Mouse (Mus musculus) hindbrain, embryonic 10.5 days (tissue): Measurements from ENCODE around the gene Fam83d. TPM values are rescaled to one million over a fixed set of nuclear protein-coding genes. Genes with fewer than 3 reads are reported as not detected.
"Not testable (repeated sequence)": the region's sequence is repeated elsewhere in the genome, so short reads cannot be mapped to it uniquely, and the experiment has no call there.

ENCODE experiments used
- DNase-seq: peaks from one replicate; pipeline ENCODE4 v3.0.0-alpha.2; 2017; ENCODE audit warnings: low spot score
- H3K27ac ChIP-seq: fragments of 300-500 bp; sonication (generic); 2 replicates; pipeline ENCODE4 v1.5.1; 2016; ENCODE audit warnings: mild to moderate bottlenecking, moderate library complexity
- H3K27me3 ChIP-seq: fragments of 300-500 bp; sonication (generic); 2 replicates; pipeline ENCODE4 v1.6.1; 2016; ENCODE audit warnings: mild to moderate bottlenecking; ENCODE audit not compliant: poor library complexity, insufficient read depth, severe bottlenecking
- H3K36me3 ChIP-seq: fragments of 300-500 bp; sonication (generic); 2 replicates; pipeline ENCODE4 v1.6.1; 2016; ENCODE audit warnings: mild to moderate bottlenecking, moderate library complexity
- H3K4me1 ChIP-seq: fragments of 300-500 bp; sonication (generic); replicated peaks from 2 replicates; pipeline ENCODE4 v1.6.1; 2016; ENCODE audit warnings: mild to moderate bottlenecking
- H3K4me3 ChIP-seq: fragments of 300-500 bp; sonication (generic); 2 replicates; pipeline ENCODE4 v1.5.1; 2016; ENCODE audit warnings: mild to moderate bottlenecking, moderate library complexity
- H3K9me3 ChIP-seq: fragments of 300-500 bp; sonication (generic); 2 replicates; pipeline ENCODE4 v1.6.1; 2016; ENCODE audit warnings: mild to moderate bottlenecking, moderate library complexity
- WGBS: fragments of 180-500 bp; shearing (Covaris S2); methylation state at CpG from one replicate; pipeline ENCODE4 v1.1.7; 2016; 5-methylcytosine and 5-hydroxymethylcytosine counted together
- polyA plus RNA-seq: library from polyadenylated mRNA; unstranded; fragments of >200 nt; fragmentation: Nextera tagmentation; extraction: Ambion mirVana; gene quantifications from 2 replicates; pipeline ENCODE4 v1.2.1, GENCODE M21; 2016

Fam83d gene
- polyA plus RNA-seq, 1 experiment from 2014 or later, result 46.8 TPM

DNA sequence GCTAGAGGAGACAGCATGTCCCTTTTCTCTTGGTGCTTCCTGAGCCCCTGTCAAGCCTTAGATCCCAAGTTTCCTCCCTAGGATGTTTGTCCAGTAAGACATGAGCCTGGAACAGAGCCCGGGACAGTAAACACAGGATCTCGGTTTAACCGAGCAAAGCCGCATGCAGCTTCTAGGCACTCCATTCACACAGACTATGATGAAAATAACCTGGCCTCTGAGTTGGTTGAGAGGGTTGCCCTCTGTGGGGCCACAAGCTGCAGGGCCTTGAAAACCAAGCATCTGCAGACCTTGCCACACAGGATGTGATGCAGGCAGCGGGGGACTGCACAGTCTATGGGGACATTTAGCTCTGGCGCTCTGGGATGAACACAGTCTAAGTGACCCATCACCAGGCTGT is 34.0 kb upstream of the Fam83d start:
- no peak for DNase-seq
- Histone ChIP-seq H3K27me3 (no peaks in the 10 kb centered on the region), H3K27ac (no peak overlapping the region), H3K36me3 (no peaks in the 10 kb centered on the region), H3K9me3 (peaks cover 3% of the 10 kb centered on the region; the same call in 1 of the 2 replicates), H3K4me3 (no peak overlapping the region), H3K4me1 (peaks cover 14% of the 10 kb centered on the region)
- 92% methylated on average over 6 of the region's 6 CpGs for WGBS

GRCm38 (mm10) chr2:158734500-158735152 is 33.3 kb upstream of the Fam83d start:
- Histone ChIP-seq H3K9me3 (peaks cover 3% of the 10 kb centered on the region; the same call in 1 of the 2 replicates), H3K27me3 (no peaks in the 10 kb centered on the region; the same call in 1 of the 2 replicates), H3K27ac (no peak overlapping the region), H3K36me3 (no peaks in the 10 kb centered on the region), H3K4me1 (peaks cover 21% of the 10 kb centered on the region), H3K4me3 (no peak overlapping the region)
- WGBS, result 91% methylated on average over 7 of the region's 7 CpGs
- DNase-seq, result no peak

GRCm38 (mm10) chr2:158735340-158735739 is 32.6 kb upstream of the Fam83d start:
- Histone ChIP-seq H3K27me3 (no peaks in the 10 kb centered on the region; the same call in 1 of the 2 replicates), H3K27ac (no peak overlapping the region), H3K4me3 (no peak overlapping the region), H3K4me1 (peaks cover 21% of the 10 kb centered on the region), H3K36me3 (no peaks in the 10 kb centered on the region), H3K9me3 (peaks cover 3% of the 10 kb centered on the region; the same call in 1 of the 2 replicates)
- DNase-seq, result no peak
- WGBS, result 93% methylated on average over 8 of the region's 8 CpGs

GRCm38 (mm10) chr2:158736247-158736646 is 31.6 kb upstream of the Fam83d start:
- H3K27ac ChIP-seq, H3K36me3 ChIP-seq, H3K27me3 ChIP-seq, H3K9me3 ChIP-seq, H3K4me3 ChIP-seq, DNase-seq: not testable (repeated sequence)
- 79% methylated on average over 4 of the region's 4 CpGs for WGBS
- H3K4me1 ChIP-seq, result peaks cover 28% of the 10 kb centered on the region

DNA sequence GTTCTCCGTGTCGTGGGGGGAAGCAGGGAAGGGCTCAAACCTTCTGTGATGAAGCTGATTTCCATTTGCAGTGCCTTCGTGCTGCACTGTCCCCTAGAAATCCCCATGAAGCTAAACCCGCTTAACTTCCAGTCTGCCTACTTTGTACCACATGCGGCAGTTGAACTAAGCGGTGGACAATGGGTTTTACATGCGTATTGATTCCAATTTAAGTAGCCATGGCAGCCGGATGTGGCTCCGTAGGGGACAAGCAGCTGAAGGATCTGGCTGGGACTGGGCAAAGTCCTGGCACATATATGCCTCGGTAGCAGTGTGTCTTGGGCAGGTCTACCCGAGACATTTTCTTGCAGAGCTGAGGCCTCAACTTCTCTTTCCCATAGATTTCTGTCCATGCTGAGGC is 29.3 kb upstream of the Fam83d start:
- Histone ChIP-seq H3K27ac (peak overlapping the region; percentile 62), H3K36me3 (peaks cover 5% of the 10 kb centered on the region; the same call in 1 of the 2 replicates), H3K4me1 (peaks cover 29% of the 10 kb centered on the region), H3K9me3 (peaks cover 6% of the 10 kb centered on the region; the same call in 1 of the 2 replicates), H3K4me3 (no peak overlapping the region), H3K27me3 (no peaks in the 10 kb centered on the region; the same call in 1 of the 2 replicates)
- WGBS, result 69% methylated on average over 11 of the region's 11 CpGs
- peak; percentile 15 for DNase-seq

- WGBS, result 71% methylated on average over 3 of the region's 3 CpGs
- Histone ChIP-seq H3K4me3 (no peak overlapping the region), H3K36me3 (peaks cover 5% of the 10 kb centered on the region; the same call in 1 of the 2 replicates), H3K9me3 (peaks cover 6% of the 10 kb centered on the region; the same call in 1 of the 2 replicates), H3K27me3 (no peaks in the 10 kb centered on the region; the same call in 1 of the 2 replicates), H3K27ac (peak overlapping the region; percentile 62), H3K4me1 (peaks cover 29% of the 10 kb centered on the region)
- no peak for DNase-seq
These were observed 28.8 kb upstream of the Fam83d start for GRCm38 (mm10) chr2:158739113-158739512.

DNA sequence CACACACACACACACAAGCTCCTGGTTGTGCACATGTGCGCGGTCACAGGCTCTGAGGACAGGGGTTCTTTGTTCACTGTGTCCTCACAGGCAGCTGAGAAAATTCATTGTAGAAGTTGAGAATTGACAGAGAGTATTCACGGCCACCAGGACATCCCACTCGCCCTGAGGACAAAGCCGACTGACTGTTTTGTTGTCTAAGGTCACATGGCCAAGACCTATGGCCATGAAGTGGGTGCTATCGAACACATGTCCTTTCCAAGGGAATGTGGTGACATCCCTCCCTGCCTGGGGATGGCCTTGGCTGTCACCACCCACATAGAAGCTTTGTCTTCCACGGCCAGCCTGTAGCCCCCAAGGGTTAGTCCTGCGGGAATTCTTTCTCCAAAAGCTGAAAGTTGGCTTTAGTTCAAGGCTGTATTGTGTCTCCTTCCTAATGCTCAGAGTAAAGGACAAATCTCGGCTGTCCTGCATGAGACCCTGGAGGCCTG is 26.8 kb upstream of the Fam83d start:
- Histone ChIP-seq H3K9me3 (peaks cover 6% of the 10 kb centered on the region; the same call in 1 of the 2 replicates), H3K36me3 (peaks cover 5% of the 10 kb centered on the region; the same call in 1 of the 2 replicates), H3K27ac (peak overlapping the region; percentile 78), H3K4me3 (no peak overlapping the region), H3K27me3 (no peaks in the 10 kb centered on the region; the same call in 1 of the 2 replicates), H3K4me1 (peaks cover 32% of the 10 kb centered on the region)
- peak; percentile 62 for DNase-seq
- 44% methylated on average over 9 of the region's 9 CpGs for WGBS

- H3K27ac ChIP-seq, result no peak overlapping the region
- no peak for DNase-seq
- H3K9me3 ChIP-seq, result 0 out of 2 replicates have a peak, but pooled peaks cover 3% of the 10 kb centered on the region
- peaks cover 5% of the 10 kb centered on the region; the same call in 1 of the 2 replicates for H3K36me3 ChIP-seq
- peaks cover 32% of the 10 kb centered on the region for H3K4me1 ChIP-seq
- WGBS, result 77% methylated on average over 5 of the region's 5 CpGs
- H3K27me3 ChIP-seq, result no peaks in the 10 kb centered on the region; the same call in 1 of the 2 replicates
- H3K4me3 ChIP-seq, result no peak overlapping the region
These were observed 25.5 kb upstream of the Fam83d start for GRCm38 (mm10) chr2:158742431-158742830.

- no peak overlapping the region for H3K27ac ChIP-seq
- H3K4me3 ChIP-seq, result no peak overlapping the region
- no peak for DNase-seq
- H3K27me3 ChIP-seq, result no peaks in the 10 kb centered on the region; the same call in 1 of the 2 replicates
- WGBS, result 91% methylated on average over 11 of the region's 11 CpGs
- 0 out of 2 replicates have a peak, but pooled peaks cover 3% of the 10 kb centered on the region for H3K9me3 ChIP-seq
- H3K36me3 ChIP-seq, result peaks cover 5% of the 10 kb centered on the region; the same call in 1 of the 2 replicates
- peaks cover 27% of the 10 kb centered on the region for H3K4me1 ChIP-seq
These were observed 24.3 kb upstream of the Fam83d start for GRCm38 (mm10) chr2:158743518-158744141.

DNA sequence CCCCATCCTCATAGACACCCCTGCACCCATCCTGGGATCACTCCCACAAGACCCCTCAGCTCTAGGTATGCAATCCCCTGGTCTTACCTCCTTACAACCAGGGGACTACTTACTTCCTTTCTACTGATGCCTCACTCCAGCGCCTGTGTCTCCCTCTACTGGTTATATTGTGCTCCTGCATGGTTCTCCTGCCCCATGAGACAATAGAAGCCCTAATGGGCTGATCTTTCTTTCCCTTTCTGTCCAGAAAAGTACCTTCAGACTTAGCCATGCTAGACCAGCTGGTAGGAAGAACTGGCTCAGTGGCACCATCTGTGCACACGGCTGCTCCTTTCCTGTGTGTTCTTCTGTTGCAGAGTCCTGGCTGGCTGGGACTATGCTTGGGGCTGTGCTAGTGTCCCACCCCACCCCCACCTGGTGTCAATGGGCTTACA is 22.8 kb upstream of the Fam83d start:
- Histone ChIP-seq H3K27me3 (no peaks in the 10 kb centered on the region), H3K9me3 (0 out of 2 replicates have a peak, but pooled peaks cover 3% of the 10 kb centered on the region), H3K27ac (peak overlapping the region; percentile 46; the same call in 1 of the 2 replicates), H3K4me3 (no peak overlapping the region), H3K4me1 (peaks cover 17% of the 10 kb centered on the region), H3K36me3 (peaks cover 5% of the 10 kb centered on the region; the same call in 1 of the 2 replicates)
- 20% methylated on average over 2 of the region's 2 CpGs for WGBS
- peak; percentile 58 for DNase-seq

- Histone ChIP-seq H3K36me3 (peaks cover 5% of the 10 kb centered on the region; the same call in 1 of the 2 replicates), H3K27ac (no peak overlapping the region), H3K9me3 (0 out of 2 replicates have a peak, but pooled peaks cover 3% of the 10 kb centered on the region), H3K4me3 (no peak overlapping the region), H3K4me1 (peaks cover 11% of the 10 kb centered on the region), H3K27me3 (no peaks in the 10 kb centered on the region)
- DNase-seq, result no peak
- 87% methylated on average over 11 of the region's 11 CpGs for WGBS
These were observed 21.7 kb upstream of the Fam83d start for GRCm38 (mm10) chr2:158746164-158746563.

GRCm38 (mm10) chr2:158749366-158749765 is 18.5 kb upstream of the Fam83d start:
- WGBS, result 86% methylated on average over 9 of the region's 9 CpGs
- DNase-seq, result no peak
- H3K27ac ChIP-seq, result no peak overlapping the region
- H3K4me1 ChIP-seq, result peaks cover 3% of the 10 kb centered on the region; the same call in 1 of the 2 replicates
- H3K9me3 ChIP-seq, result no peaks in the 10 kb centered on the region
- no peaks in the 10 kb centered on the region for H3K27me3 ChIP-seq
- H3K4me3 ChIP-seq, result no peak overlapping the region
- H3K36me3 ChIP-seq, result no peaks in the 10 kb centered on the region
